Mouse (Mus musculus) E14TG2a.4 (cell line): ENCODE results near the gene Alk.

Experiments used
- CTCF ChIP-seq: conservative IDR thresholded peaks from 2 replicates; pipeline ENCODE4 v1.5.1; 2014; ENCODE audit warnings: low read length
- NANOG ChIP-seq: IDR thresholded peaks from 2 replicates; pipeline ENCODE4 v1.6.1; 2014; ENCODE audit warnings: borderline replicate concordance, low read length, mixed read lengths
- POU5F1 ChIP-seq: IDR thresholded peaks from 2 replicates; pipeline ENCODE4 v1.6.1; 2014; ENCODE audit warnings: low read length, borderline replicate concordance

DNA sequence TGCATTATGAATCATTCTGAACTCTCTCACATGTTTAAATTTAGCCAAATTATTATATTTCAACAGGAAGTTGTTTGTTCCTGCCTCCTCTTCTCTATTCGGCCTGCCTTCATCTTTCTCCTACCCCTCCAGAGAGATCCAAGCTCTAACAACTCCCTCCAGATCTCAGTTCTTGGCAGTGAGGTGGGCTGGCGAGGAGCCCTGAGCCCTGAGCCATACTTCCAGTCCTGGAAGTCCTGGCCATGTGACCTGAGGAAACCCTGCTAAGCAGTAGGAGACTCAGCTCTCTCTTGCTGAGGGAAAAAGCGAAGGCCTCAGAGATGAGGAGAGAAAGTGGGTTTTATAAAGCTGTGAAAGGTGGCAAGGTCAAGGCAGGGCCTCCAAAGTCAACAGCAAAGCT is 689.9 kb downstream of the Alk start:
- TF ChIP-seq CTCF (no peak), NANOG (no peak), POU5F1 (no peak)
